Mouse (Mus musculus): ENCODE measurements at regions not wholly inside any gene's neighbourhood (a gene's known extent, or its start where the extent isn't known, plus 50 kb on each side); places are given as distances from the start of the nearest gene placed in this dataset.

- no peak overlapping the region for H3K4me2 ChIP-seq
- no peak for ATAC-seq (ENCODE audit: low FRiP score)
- no peak for DNase-seq (ENCODE audit: low spot score, missing footprints)
- no peak overlapping the region for H3K9ac ChIP-seq (ENCODE audit: low read length)
- H3K4me3 ChIP-seq (ENCODE audit: low read depth, low read length): no peak overlapping the region
- H3K27ac ChIP-seq (ENCODE audit: low read depth, low read length): no peak overlapping the region
- H3K36me3 ChIP-seq (ENCODE audit: control insufficient read depth, insufficient read depth, low read length): no peaks in the 10 kb centered on the region
- no peaks in the 10 kb centered on the region for H3K27me3 ChIP-seq (ENCODE audit: control insufficient read depth, insufficient read depth, low read length)
- no peaks in the 10 kb centered on the region for H3K4me1 ChIP-seq (ENCODE audit: control insufficient read depth, insufficient read depth, low read length)
- no peaks in the 10 kb centered on the region for H3K9me3 ChIP-seq (ENCODE audit: control insufficient read depth, low read length)
Observed at GRCm38 (mm10) chr15:43581246-43581645, 3447.1 kb downstream of the 9330182O14Rik start.

GRCm38 (mm10) chr15:43585751-43586150 lies 3451.6 kb downstream of the 9330182O14Rik start:
- ATAC-seq (ENCODE audit: low FRiP score) (no peak), DNase-seq (ENCODE audit: low spot score, missing footprints) (no peak)
- no peak overlapping the region for H3K9ac ChIP-seq (ENCODE audit: low read length)
- H3K36me3 ChIP-seq (ENCODE audit: control insufficient read depth, insufficient read depth, low read length): no peaks in the 10 kb centered on the region
- H3K4me2 ChIP-seq: no peak overlapping the region
- H3K4me3 ChIP-seq (ENCODE audit: low read depth, low read length): no peak overlapping the region
- H3K27ac ChIP-seq (ENCODE audit: low read depth, low read length): no peak overlapping the region
- no peaks in the 10 kb centered on the region for H3K4me1 ChIP-seq (ENCODE audit: control insufficient read depth, insufficient read depth, low read length)
- 92% methylated on average over 4 of the region's 4 CpGs for WGBS
- no peaks in the 10 kb centered on the region for H3K27me3 ChIP-seq (ENCODE audit: control insufficient read depth, insufficient read depth, low read length)
- H3K9me3 ChIP-seq (ENCODE audit: control insufficient read depth, low read length): no peaks in the 10 kb centered on the region

- H3K4me2 ChIP-seq: no peak overlapping the region
- no peaks in the 10 kb centered on the region for H3K36me3 ChIP-seq (ENCODE audit: control insufficient read depth, insufficient read depth, low read length)
- H3K9ac ChIP-seq (ENCODE audit: low read length): no peak overlapping the region
- ATAC-seq (ENCODE audit: low FRiP score): no peak
- no peak for DNase-seq (ENCODE audit: low spot score, missing footprints)
- no peaks in the 10 kb centered on the region for H3K9me3 ChIP-seq (ENCODE audit: control insufficient read depth, low read length)
- H3K4me1 ChIP-seq (ENCODE audit: control insufficient read depth, insufficient read depth, low read length): no peaks in the 10 kb centered on the region
- H3K4me3 ChIP-seq (ENCODE audit: low read depth, low read length): no peak overlapping the region
- WGBS: 81% methylated on average over 2 of the region's 2 CpGs
- H3K27me3 ChIP-seq (ENCODE audit: control insufficient read depth, insufficient read depth, low read length): no peaks in the 10 kb centered on the region
- H3K27ac ChIP-seq (ENCODE audit: low read depth, low read length): no peak overlapping the region
Observed at GRCm38 (mm10) chr15:43588021-43588420, 3453.9 kb downstream of the 9330182O14Rik start.

- Histone ChIP-seq H3K4me3 (ENCODE audit: low read depth, low read length) (no peak overlapping the region), H3K9ac (ENCODE audit: low read length) (no peak overlapping the region), H3K4me1 (ENCODE audit: control insufficient read depth, insufficient read depth, low read length) (no peaks in the 10 kb centered on the region), H3K9me3 (ENCODE audit: control insufficient read depth, low read length) (no peaks in the 10 kb centered on the region), H3K27me3 (ENCODE audit: control insufficient read depth, insufficient read depth, low read length) (no peaks in the 10 kb centered on the region), H3K4me2 (no peak overlapping the region), H3K36me3 (ENCODE audit: control insufficient read depth, insufficient read depth, low read length) (no peaks in the 10 kb centered on the region), H3K27ac (ENCODE audit: low read depth, low read length) (no peak overlapping the region)
- ATAC-seq (ENCODE audit: low FRiP score) (no peak), DNase-seq (ENCODE audit: low spot score, missing footprints) (no peak)
- WGBS: 79% methylated on average over 4 of the region's 4 CpGs
Observed at GRCm38 (mm10) chr15:43607700-43608099, 3473.5 kb downstream of the 9330182O14Rik start.

- no peak for ATAC-seq (ENCODE audit: low FRiP score)
- Histone ChIP-seq H3K9ac (ENCODE audit: low read length) (no peak overlapping the region), H3K4me3 (ENCODE audit: low read depth, low read length) (no peak overlapping the region), H3K36me3 (ENCODE audit: control insufficient read depth, insufficient read depth, low read length) (no peaks in the 10 kb centered on the region), H3K9me3 (ENCODE audit: control insufficient read depth, low read length) (no peaks in the 10 kb centered on the region), H3K27me3 (ENCODE audit: control insufficient read depth, insufficient read depth, low read length) (no peaks in the 10 kb centered on the region), H3K27ac (ENCODE audit: low read depth, low read length) (no peak overlapping the region), H3K4me1 (ENCODE audit: control insufficient read depth, insufficient read depth, low read length) (no peaks in the 10 kb centered on the region), H3K4me2 (no peak overlapping the region)
- no peak for DNase-seq (ENCODE audit: low spot score, missing footprints)
- WGBS: 74% methylated on average over 2 of the region's 2 CpGs
Observed at GRCm38 (mm10) chr15:43609901-43610300, 3475.7 kb downstream of the 9330182O14Rik start.

GRCm38 (mm10) chr15:43614004-43614661 lies 3480.0 kb downstream of the 9330182O14Rik start:
- no peaks in the 10 kb centered on the region for H3K4me1 ChIP-seq (ENCODE audit: control insufficient read depth, insufficient read depth, low read length)
- no peak for ATAC-seq (ENCODE audit: low FRiP score)
- no peaks in the 10 kb centered on the region for H3K36me3 ChIP-seq (ENCODE audit: control insufficient read depth, insufficient read depth, low read length)
- 31% methylated on average over 5 of the region's 5 CpGs for WGBS
- H3K4me2 ChIP-seq: no peak overlapping the region
- no peak overlapping the region for H3K27ac ChIP-seq (ENCODE audit: low read depth, low read length)
- H3K9ac ChIP-seq (ENCODE audit: low read length): no peak overlapping the region
- no peaks in the 10 kb centered on the region for H3K27me3 ChIP-seq (ENCODE audit: control insufficient read depth, insufficient read depth, low read length)
- H3K9me3 ChIP-seq (ENCODE audit: control insufficient read depth, low read length): no peaks in the 10 kb centered on the region
- no peak overlapping the region for H3K4me3 ChIP-seq (ENCODE audit: low read depth, low read length)
- DNase-seq (ENCODE audit: low spot score, missing footprints): no peak

GRCm38 (mm10) chr15:43615727-43616126 lies 3481.6 kb downstream of the 9330182O14Rik start:
- H3K27ac ChIP-seq (ENCODE audit: low read depth, low read length): no peak overlapping the region
- H3K27me3 ChIP-seq (ENCODE audit: control insufficient read depth, insufficient read depth, low read length): no peaks in the 10 kb centered on the region
- H3K4me3 ChIP-seq (ENCODE audit: low read depth, low read length): no peak overlapping the region
- WGBS: 69% methylated on average over 1 of the region's 1 CpGs
- H3K9ac ChIP-seq (ENCODE audit: low read length): no peak overlapping the region
- H3K9me3 ChIP-seq (ENCODE audit: control insufficient read depth, low read length): no peaks in the 10 kb centered on the region
- H3K4me2 ChIP-seq: no peak overlapping the region
- ATAC-seq (ENCODE audit: low FRiP score) (no peak), DNase-seq (ENCODE audit: low spot score, missing footprints) (no peak)
- no peaks in the 10 kb centered on the region for H3K36me3 ChIP-seq (ENCODE audit: control insufficient read depth, insufficient read depth, low read length)
- no peaks in the 10 kb centered on the region for H3K4me1 ChIP-seq (ENCODE audit: control insufficient read depth, insufficient read depth, low read length)

- DNase-seq (ENCODE audit: low spot score, missing footprints) (no peak), ATAC-seq (ENCODE audit: low FRiP score) (no peak)
- H3K9ac ChIP-seq (ENCODE audit: low read length): no peak overlapping the region
- no peak overlapping the region for H3K4me2 ChIP-seq
- H3K27me3 ChIP-seq (ENCODE audit: control insufficient read depth, insufficient read depth, low read length): no peaks in the 10 kb centered on the region
- H3K4me3 ChIP-seq (ENCODE audit: low read depth, low read length): no peak overlapping the region
- no peaks in the 10 kb centered on the region for H3K9me3 ChIP-seq (ENCODE audit: control insufficient read depth, low read length)
- WGBS: 87% methylated on average over 2 of the region's 2 CpGs
- H3K36me3 ChIP-seq (ENCODE audit: control insufficient read depth, insufficient read depth, low read length): no peaks in the 10 kb centered on the region
- H3K4me1 ChIP-seq (ENCODE audit: control insufficient read depth, insufficient read depth, low read length): no peaks in the 10 kb centered on the region
- no peak overlapping the region for H3K27ac ChIP-seq (ENCODE audit: low read depth, low read length)
Observed at GRCm38 (mm10) chr15:43624431-43624965, 3490.3 kb downstream of the 9330182O14Rik start.

GRCm38 (mm10) chr15:43625021-43625510 lies 3490.9 kb downstream of the 9330182O14Rik start:
- no peak overlapping the region for H3K4me3 ChIP-seq (ENCODE audit: low read depth, low read length)
- H3K27me3 ChIP-seq (ENCODE audit: control insufficient read depth, insufficient read depth, low read length): no peaks in the 10 kb centered on the region
- ATAC-seq (ENCODE audit: low FRiP score) (no peak), DNase-seq (ENCODE audit: low spot score, missing footprints) (no peak)
- H3K9me3 ChIP-seq (ENCODE audit: control insufficient read depth, low read length): no peaks in the 10 kb centered on the region
- H3K4me1 ChIP-seq (ENCODE audit: control insufficient read depth, insufficient read depth, low read length): no peaks in the 10 kb centered on the region
- H3K36me3 ChIP-seq (ENCODE audit: control insufficient read depth, insufficient read depth, low read length): no peaks in the 10 kb centered on the region
- H3K9ac ChIP-seq (ENCODE audit: low read length): no peak overlapping the region
- H3K27ac ChIP-seq (ENCODE audit: low read depth, low read length): no peak overlapping the region
- H3K4me2 ChIP-seq: no peak overlapping the region
- whole genome bisulfite sequencing: 79% methylated on average over 4 of the region's 4 CpGs

All from midbrain, embryonic 11.5 days (tissue).